Mouse (Mus musculus) left cerebral cortex, adult 2 months (tissue): ENCODE results near the gene Sgip1. TPM values are rescaled to one million over a fixed set of nuclear protein-coding genes. Genes with fewer than 3 reads are reported as not detected.

Experiments used
- DNase-seq, 2 experiments: peaks; one replicate each; pipeline ENCODE4 v3.0.0; 2021 to 2022; ENCODE audit warnings: low spot score in 2 of 2, mixed read lengths in 1 of 2; ENCODE audit errors: extremely low spot score in 1 of 2
- H3K27ac ChIP-seq: fragments of 200-600 bp; 2 replicates; pipeline ENCODE4 v1.8.1; 2022
- H3K4me3 ChIP-seq: fragments of 200-600 bp; 2 replicates; pipeline ENCODE4 v1.8.1; 2022
- CTCF ChIP-seq: fragments of 200-600 bp; IDR thresholded peaks from 2 replicates; pipeline ENCODE4 v1.8.1; 2022; ENCODE audit warnings: antibody characterized with exemption, mild to moderate bottlenecking, moderate library complexity
- intact Hi-C: fragments of 180-260 bp; cut with DNase I; formaldehyde crosslinking; loops from one replicate; pipeline ENCODE4 v1.15.1; 2025
- total RNA-seq, 2 experiments: library from RNA; stranded (reverse); gene quantifications; 2 replicates each; pipeline ENCODE4 v1.2.3; 2021

Gene Sgip1
- total RNA-seq, 2 experiments from 2014 or later: 293 to 300 TPM

- DNase-seq: no peak
- TF ChIP-seq CTCF: no peak
- Histone ChIP-seq H3K4me3 (no peak overlapping the region), H3K27ac (no peak overlapping the region)
- intact Hi-C loops: no loop called here
Observed at GRCm38 (mm10) chr4:102990016-102990415, 248.9 kb downstream of the Sgip1 start.

GRCm38 (mm10) chr4:102990595-102991340 is 249.7 kb downstream of the Sgip1 start:
- no peak for TF ChIP-seq CTCF
- no peak overlapping the region for H3K4me3 ChIP-seq
- H3K27ac ChIP-seq: no peak overlapping the region
- intact Hi-C loops: no loop called here
- no peak for DNase-seq

GRCm38 (mm10) chr4:102991685-102992084 is 250.6 kb downstream of the Sgip1 start:
- intact Hi-C loops: no loop called here
- no peak overlapping the region for H3K4me3 ChIP-seq

GRCm38 (mm10) chr4:103004681-103005080 is 263.6 kb downstream of the Sgip1 start:
- no peak for DNase-seq
- no peak for TF ChIP-seq CTCF
- Histone ChIP-seq H3K27ac (no peak overlapping the region), H3K4me3 (no peak overlapping the region)
- intact Hi-C loops: no loop called here

More at GRCm38 (mm10) chr4:102991685-102992084, 250.6 kb downstream of the Sgip1 start:
- DNase-seq: no peak
- H3K27ac ChIP-seq: no peak overlapping the region
- TF ChIP-seq CTCF: no peak

GRCm38 (mm10) chr4:103005190-103005945 is 264.3 kb downstream of the Sgip1 start:
- DNase-seq: no peak
- H3K27ac ChIP-seq: no peak overlapping the region
- TF ChIP-seq CTCF: no peak
- intact Hi-C loops: no loop called here
- H3K4me3 ChIP-seq: no peak overlapping the region

- Histone ChIP-seq H3K27ac (no peak overlapping the region), H3K4me3 (no peak overlapping the region)
- no peak for DNase-seq
- no peak for TF ChIP-seq CTCF
- intact Hi-C loops: no loop called here
Observed at GRCm38 (mm10) chr4:103006266-103006665, 265.2 kb downstream of the Sgip1 start.

GRCm38 (mm10) chr4:103006943-103007418 is 265.9 kb downstream of the Sgip1 start:
- H3K27ac ChIP-seq: no peak overlapping the region
- no peak for TF ChIP-seq CTCF
- intact Hi-C loops: no loop called here
- no peak for DNase-seq
- no peak overlapping the region for H3K4me3 ChIP-seq

- H3K4me3 ChIP-seq: no peak overlapping the region
- TF ChIP-seq CTCF: no peak
- no peak overlapping the region for H3K27ac ChIP-seq
- no peak for DNase-seq
- intact Hi-C loops: no loop called here
Observed at GRCm38 (mm10) chr4:103010734-103011133, 269.6 kb downstream of the Sgip1 start.

- TF ChIP-seq CTCF: no peak
- DNase-seq: peak in 1 of 2 experiments; percentile 16
- intact Hi-C loops: no loop called here
- H3K27ac ChIP-seq: no peak overlapping the region
- H3K4me3 ChIP-seq: no peak overlapping the region
Observed at GRCm38 (mm10) chr4:103011823-103012222, 270.7 kb downstream of the Sgip1 start.

- DNase-seq: no peak
Observed at GRCm38 (mm10) chr4:103013490-103013889, 272.4 kb downstream of the Sgip1 start.

More at GRCm38 (mm10) chr4:103013490-103013889, 272.4 kb downstream of the Sgip1 start:
- H3K4me3 ChIP-seq: no peak overlapping the region
- intact Hi-C loops: no loop called here
- peak overlapping the region; percentile 5; the same call in 1 of the 2 replicates for H3K27ac ChIP-seq
- no peak for TF ChIP-seq CTCF

Other genes starting within 250 kb of the Sgip1 start
- gene Tctex1d1, start 237.3 kb downstream of the Sgip1 start, total RNA-seq: under 1 TPM; 0.61 to 0.96 TPM